10 mouse cellular contexts compared by ENCODE assay signal in the genomic region with DNA sequence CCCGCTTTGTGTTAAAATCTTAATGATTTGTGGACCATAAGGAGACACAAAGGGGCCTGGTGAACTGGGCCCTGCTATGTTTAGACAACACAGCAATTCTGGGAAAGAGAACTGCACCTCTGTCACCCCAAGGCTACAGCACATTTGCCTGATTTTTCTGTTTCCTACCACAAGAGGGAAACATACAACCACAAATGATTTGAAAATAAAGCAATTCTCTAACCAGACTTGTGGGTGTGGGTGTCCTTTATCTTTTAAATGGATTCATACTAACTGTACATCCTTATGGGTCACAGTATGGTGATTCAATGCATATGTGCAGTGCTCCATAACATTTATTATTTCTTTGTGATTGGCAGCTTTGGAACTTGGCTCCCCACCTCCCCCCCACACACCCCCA. TPM values are rescaled to one million over a fixed set of nuclear protein-coding genes. Genes with fewer than 3 reads are reported as not detected.
DNase-seq lines count a peak whose midpoint lies in the region; ATAC-seq and TF ChIP-seq lines count a peak whose summit lies in the region.
"Had no signal": no experiment of that assay in that cellular context is flagged by ENCODE, and none has a peak within 500 bp of the region (broad histone marks: within the 10 kb centered on the region; RNA-seq: fewer than 3 reads in every experiment).

No protein-coding gene starts in this region.

- no peak overlapping the region for H3K27ac ChIP-seq in lung, postnatal 0 days (ENCODE audit: low read length)
- H3K27ac ChIP-seq: limb, embryonic 13.5 days had no signal

- 57% methylated on average over 1 of the region's 1 CpGs for WGBS in lung, postnatal 0 days

- peak; percentile 76 for TF ChIP-seq CTCF in lung, postnatal 0 days (IDR thresholded peaks at IDR 0.05)

- ATAC-seq in lung, postnatal 0 days = peak; percentile 44
- ATAC-seq in activated CD4-positive, CD25-positive, alpha-beta regulatory T cell, adult 4 months = peak; percentile 41
- ATAC-seq in inflammation-experienced regulatory T-cells, adult 6 months = peak; percentile 58

- no peaks in the 10 kb centered on the region for H3K9me3 ChIP-seq in lung, postnatal 0 days (ENCODE audit: low read length)
- H3K9me3 ChIP-seq: limb, embryonic 13.5 days had no signal

- H3K36me3 ChIP-seq in lung, postnatal 0 days (ENCODE audit: insufficient read depth, low read length) = no peaks in the 10 kb centered on the region
- H3K36me3 ChIP-seq: limb, embryonic 13.5 days had no signal

- no peak overlapping the region for H3K9ac ChIP-seq in lung, postnatal 0 days (replicated peaks; ENCODE audit: low read depth)
- H3K9ac ChIP-seq: limb, embryonic 13.5 days had no signal

- H3K4me3 ChIP-seq in lung, postnatal 0 days (ENCODE audit: low read depth, low read length) = no peak overlapping the region
- H3K4me3 ChIP-seq: limb, embryonic 13.5 days had no signal

- no peaks in the 10 kb centered on the region for H3K27me3 ChIP-seq in lung, postnatal 0 days (replicated peaks; ENCODE audit: insufficient read depth, low read length)
- H3K27me3 ChIP-seq: limb, embryonic 13.5 days had no signal

- peak; percentile 76 for DNase-seq in lung, postnatal 0 days (ENCODE audit: low spot score)
- DNase-seq in lung, postnatal 4 days = no peak
- DNase-seq in retina, postnatal 7 days (ENCODE audit: low read depth, low spot score) = peak; percentile 41
- no peak for DNase-seq in frontal cortex, postnatal 25 days (ENCODE audit: low spot score in 2 of 2)
- DNase-seq in thymus, adult 18-20 months = no peak
- DNase-seq: right cerebral cortex, postnatal 4 days had no signal

- no peaks in the 10 kb centered on the region for H3K4me1 ChIP-seq in lung, postnatal 0 days (ENCODE audit: insufficient read depth, low read depth, low read length)
- H3K4me1 ChIP-seq: limb, embryonic 13.5 days had no signal

- H3K4me2 ChIP-seq in lung, postnatal 0 days (replicated peaks; ENCODE audit: low read depth, low read length) = no peak overlapping the region
- H3K4me2 ChIP-seq: heart, embryonic 11.5 days; limb, embryonic 13.5 days had no signal

- no peak for TF ChIP-seq EP300 in lung, postnatal 0 days (IDR thresholded peaks at IDR 0.05)

RNA-seq across cellular contexts. Expression of gene Itgb3bp, which starts 17.6 kb away (rescaled TPM):
- polyA plus RNA-seq in lung, postnatal 0 days (2015; fragmentation: Nextera tagmentation; extraction: Ambion mirVana) = 11.9 and 13.5 TPM in 2 replicates
- polyA plus RNA-seq in activated CD4-positive, CD25-positive, alpha-beta regulatory T cell, adult 4 months (2017; shearing (Covaris generic)) = 10 to 100 TPM; 23.7 to 33.1 TPM
- polyA plus RNA-seq in inflammation-experienced regulatory T-cells, adult 6 months (2017; shearing (Covaris generic)) = 10 to 100 TPM; 26.1 to 35.5 (median 26.5) TPM

RNA-seq across cellular contexts. Expression of gene Pgm1, which starts 18.0 kb away (rescaled TPM):
- polyA plus RNA-seq in lung, postnatal 0 days (2015; fragmentation: Nextera tagmentation; extraction: Ambion mirVana) = 76.3 and 81.6 TPM in 2 replicates
- polyA plus RNA-seq in activated CD4-positive, CD25-positive, alpha-beta regulatory T cell, adult 4 months (2017; shearing (Covaris generic)) = 10 to 100 TPM; 32.1 to 34.2 TPM
- polyA plus RNA-seq in inflammation-experienced regulatory T-cells, adult 6 months (2017; shearing (Covaris generic)) = 10 to 100 TPM; 30.8 to 43.4 (median 35.4) TPM

Comparison
In these comparisons a context has a peak if more than half of its experiments do, and no peak if none do; other contexts are left out.
1. DNase-seq: peak in lung, postnatal 0 days (single experiment) and retina, postnatal 7 days (single experiment); none in lung, postnatal 4 days (0 of 2), frontal cortex, postnatal 25 days (0 of 2) and thymus, adult 18-20 months (0 of 2).
2. Peak in every context shown above with its lines, with median percentiles within 50 percentile points of each other: ATAC-seq.